Comparison of ENCODE assay signal across 8 mouse cellular contexts in the genomic region with DNA sequence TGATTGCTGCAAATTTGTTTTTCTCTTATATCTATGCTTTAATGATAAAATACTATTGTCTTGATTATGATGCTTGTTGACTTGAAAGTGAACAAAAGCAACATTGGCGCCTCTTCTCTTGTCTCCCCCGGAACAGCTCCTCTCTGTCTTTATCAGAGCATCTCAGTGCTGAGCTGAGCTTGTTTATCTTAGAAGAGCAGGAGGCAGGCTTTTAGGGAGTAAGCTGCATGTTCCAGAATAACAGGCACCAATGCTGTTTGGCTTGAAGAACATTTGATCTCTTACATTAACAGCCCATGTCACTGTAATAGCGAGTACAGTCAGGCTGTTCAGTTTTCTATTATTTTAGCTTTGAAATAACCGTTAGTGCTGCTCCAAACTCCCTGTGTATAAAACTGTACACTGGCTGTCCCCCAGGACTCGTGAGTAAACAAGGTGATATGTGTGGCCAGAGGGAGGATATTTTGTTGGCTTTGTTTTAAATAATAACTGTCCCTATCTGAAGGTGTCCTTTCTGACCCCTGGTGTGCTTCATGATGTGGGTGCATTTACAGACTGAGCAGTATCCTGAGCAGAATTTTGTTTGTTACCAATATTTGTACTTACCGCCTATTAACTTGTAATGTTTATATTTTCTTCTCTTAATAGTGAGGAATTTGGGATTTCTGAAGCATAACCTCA.
DNase-seq lines count a peak whose midpoint lies in the region; ATAC-seq lines count a peak whose summit lies in the region.

No protein-coding gene starts in this region.

- WGBS in heart, embryonic 10.5 days, result 41% methylated on average over 6 of the region's 6 CpGs
- WGBS in midbrain, embryonic 12.5 days, result 72% methylated on average over 6 of the region's 6 CpGs
- 59% methylated on average over 6 of the region's 6 CpGs for WGBS in midbrain, embryonic 16.5 days
- WGBS in forebrain, embryonic 16.5 days, result 61% methylated on average over 6 of the region's 6 CpGs

- no peak overlapping the region for H3K4me2 ChIP-seq in midbrain, embryonic 12.5 days (replicated peaks)
- H3K4me2 ChIP-seq in midbrain, embryonic 16.5 days (ENCODE audit: low read length), result no peak overlapping the region
- no peak overlapping the region for H3K4me2 ChIP-seq in forebrain, embryonic 16.5 days (ENCODE audit: low read length)

- peak overlapping the region; percentile 75 for H3K27ac ChIP-seq in heart, embryonic 10.5 days
- peak overlapping the region; percentile 46; the same call in 1 of the 2 replicates for H3K27ac ChIP-seq in midbrain, embryonic 12.5 days (replicated peaks)
- no peak overlapping the region for H3K27ac ChIP-seq in midbrain, embryonic 16.5 days (ENCODE audit: low read length)
- H3K27ac ChIP-seq in forebrain, embryonic 16.5 days (ENCODE audit: low read length), result peak overlapping the region; percentile 21

- H3K27me3 ChIP-seq in heart, embryonic 10.5 days (ENCODE audit: insufficient read depth, poor library complexity, severe bottlenecking), result no peaks in the 10 kb centered on the region
- peaks cover 5% of the 10 kb centered on the region; the same call in 1 of the 2 replicates for H3K27me3 ChIP-seq in midbrain, embryonic 12.5 days
- no peaks in the 10 kb centered on the region for H3K27me3 ChIP-seq in midbrain, embryonic 16.5 days (ENCODE audit: control insufficient read depth, insufficient read depth, low read depth, low read length)
- H3K27me3 ChIP-seq in forebrain, embryonic 16.5 days (replicated peaks; ENCODE audit: control insufficient read depth, insufficient read depth, low read length), result no peaks in the 10 kb centered on the region

- DNase-seq in heart, embryonic 10.5 days (ENCODE audit: low spot score), result peak; percentile 79
- DNase-seq in heart, adult 9 months (ENCODE audit: low spot score in 2 of 2), result no peak
- no peak for DNase-seq in left cerebral cortex, postnatal 4 days
- no peak for DNase-seq in embryo, embryonic 10 days (ENCODE audit: low spot score)

- H3K4me3 ChIP-seq in heart, embryonic 10.5 days, result no peak overlapping the region
- no peak overlapping the region for H3K4me3 ChIP-seq in midbrain, embryonic 12.5 days
- no peak overlapping the region for H3K4me3 ChIP-seq in midbrain, embryonic 16.5 days (ENCODE audit: low read depth, low read length)
- H3K4me3 ChIP-seq in forebrain, embryonic 16.5 days (replicated peaks; ENCODE audit: low read length), result no peak overlapping the region

- no peaks in the 10 kb centered on the region for H3K36me3 ChIP-seq in heart, embryonic 10.5 days
- H3K36me3 ChIP-seq in midbrain, embryonic 12.5 days, result no peaks in the 10 kb centered on the region
- no peaks in the 10 kb centered on the region for H3K36me3 ChIP-seq in midbrain, embryonic 16.5 days (ENCODE audit: control insufficient read depth, insufficient read depth, low read length)
- H3K36me3 ChIP-seq in forebrain, embryonic 16.5 days (ENCODE audit: control insufficient read depth, insufficient read depth), result no peaks in the 10 kb centered on the region

- peaks cover 19% of the 10 kb centered on the region for H3K4me1 ChIP-seq in heart, embryonic 10.5 days
- peaks cover 30% of the 10 kb centered on the region for H3K4me1 ChIP-seq in midbrain, embryonic 12.5 days
- H3K4me1 ChIP-seq in midbrain, embryonic 16.5 days (ENCODE audit: control insufficient read depth, insufficient read depth, low read length), result peaks cover 27% of the 10 kb centered on the region
- peaks cover 29% of the 10 kb centered on the region for H3K4me1 ChIP-seq in forebrain, embryonic 16.5 days (replicated peaks; ENCODE audit: control insufficient read depth, insufficient read depth, low read length)

- ATAC-seq in midbrain, embryonic 12.5 days (ENCODE audit: low FRiP score, low read depth), result no peak
- no peak for ATAC-seq in midbrain, embryonic 16.5 days
- ATAC-seq in forebrain, embryonic 16.5 days, result no peak
- ATAC-seq in megakaryocyte-erythroid progenitor cell, adult 5-6 weeks (replicated peaks; ENCODE audit: low FRiP score, low TSS enrichment, poor library complexity, severe bottlenecking), result peak; percentile 97

- no peak overlapping the region for H3K9ac ChIP-seq in midbrain, embryonic 12.5 days (replicated peaks)
- no peak overlapping the region for H3K9ac ChIP-seq in midbrain, embryonic 16.5 days (ENCODE audit: low read depth, low read length)
- no peak overlapping the region for H3K9ac ChIP-seq in forebrain, embryonic 16.5 days (replicated peaks; ENCODE audit: low read depth, low read length)

- no peaks in the 10 kb centered on the region for H3K9me3 ChIP-seq in heart, embryonic 10.5 days
- no peaks in the 10 kb centered on the region for H3K9me3 ChIP-seq in midbrain, embryonic 12.5 days
- H3K9me3 ChIP-seq in midbrain, embryonic 16.5 days (replicated peaks; ENCODE audit: control insufficient read depth, low read length, poor library complexity, severe bottlenecking), result no peaks in the 10 kb centered on the region
- no peaks in the 10 kb centered on the region for H3K9me3 ChIP-seq in forebrain, embryonic 16.5 days (ENCODE audit: control insufficient read depth, low read length)

- intact Hi-C loops in left cerebral cortex, postnatal 4 days (cut with DNase I), result no loop called here
